Mouse (Mus musculus) hindbrain, embryonic 13.5 days (tissue): Measurements from ENCODE around the gene Angptl4. TPM values are rescaled to one million over a fixed set of nuclear protein-coding genes. Genes with fewer than 3 reads are reported as not detected.

Source experiments
- ATAC-seq: fragments of 200-750 bp; cut with Nextera tagmentation; 2 replicates; pipeline ENCODE4 v1.8.0; 2017; ENCODE audit warnings: moderate TSS enrichment; ENCODE audit not compliant: low FRiP score
- H3K27ac ChIP-seq: fragments of 300-500 bp; sonication (generic); 2 replicates; pipeline ENCODE4 v1.5.1; 2015; ENCODE audit warnings: inconsistent platforms, mild to moderate bottlenecking, moderate library complexity
- H3K27me3 ChIP-seq: fragments of 300-500 bp; sonication (generic); 2 replicates; pipeline ENCODE4 v1.6.1; 2015; ENCODE audit warnings: mild to moderate bottlenecking, inconsistent platforms
- H3K36me3 ChIP-seq: fragments of 300-500 bp; sonication (generic); 2 replicates; pipeline ENCODE4 v1.6.1; 2015; ENCODE audit warnings: mild to moderate bottlenecking, inconsistent platforms
- H3K4me1 ChIP-seq: fragments of 300-500 bp; sonication (generic); replicated peaks from 2 replicates; pipeline ENCODE4 v1.6.1; 2015; ENCODE audit warnings: inconsistent platforms
- H3K4me2 ChIP-seq: fragments of 300-500 bp; sonication (generic); 2 replicates; pipeline ENCODE4 v1.6.1; 2015; ENCODE audit warnings: inconsistent platforms, mild to moderate bottlenecking, moderate library complexity
- H3K4me3 ChIP-seq: fragments of 300-500 bp; sonication (generic); 2 replicates; pipeline ENCODE4 v1.5.1; 2015; ENCODE audit warnings: mild to moderate bottlenecking, inconsistent platforms
- H3K9ac ChIP-seq: fragments of 300-500 bp; sonication (generic); 2 replicates; pipeline ENCODE4 v1.6.1; 2015; ENCODE audit warnings: mild to moderate bottlenecking, inconsistent platforms
- H3K9me3 ChIP-seq: fragments of 300-500 bp; sonication (generic); 2 replicates; pipeline ENCODE4 v1.6.1; 2016; ENCODE audit warnings: inconsistent platforms
- WGBS: fragments of 180-500 bp; shearing (Covaris S2); methylation state at CpG from one replicate; pipeline ENCODE4 v1.1.7; 2015; 5-methylcytosine and 5-hydroxymethylcytosine counted together
- polyA plus RNA-seq: library from polyadenylated mRNA; unstranded; fragments of >200 nt; fragmentation: Nextera tagmentation; extraction: Ambion mirVana; gene quantifications from 2 replicates; pipeline ENCODE4 v1.2.1, GENCODE M21; 2015

Gene Angptl4
- polyA plus RNA-seq, 1 experiment from 2014 or later = 23.5 TPM

DNA sequence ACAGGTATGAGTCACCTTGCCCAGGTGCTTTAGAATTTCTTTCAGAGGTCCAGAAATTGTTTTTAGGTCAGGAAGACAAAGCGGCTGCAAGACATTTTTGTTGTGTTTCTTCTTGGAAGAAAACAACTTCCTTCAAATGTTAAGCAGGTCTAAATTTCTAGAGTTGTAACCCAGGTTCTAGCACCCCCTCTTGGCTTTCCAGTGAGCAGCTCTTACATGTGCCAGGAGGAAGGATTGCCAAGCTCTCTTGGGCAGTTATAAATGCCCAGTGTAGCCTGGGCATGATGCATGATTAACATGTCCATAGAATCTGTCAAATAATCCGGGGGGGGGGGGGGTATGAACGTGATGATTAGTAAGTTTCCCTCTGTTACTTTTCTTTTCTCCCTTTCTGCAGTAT lies 16.7 kb upstream of the Angptl4 start:
- Histone ChIP-seq H3K4me3 (no peak overlapping the region), H3K9ac (no peak overlapping the region), H3K27me3 (no peaks in the 10 kb centered on the region), H3K27ac (no peak overlapping the region), H3K36me3 (no peaks in the 10 kb centered on the region), H3K4me2 (no peak overlapping the region), H3K9me3 (no peaks in the 10 kb centered on the region), H3K4me1 (no peaks in the 10 kb centered on the region)
- no peak for ATAC-seq
- WGBS = 55% methylated on average over 3 of the region's 3 CpGs

DNA sequence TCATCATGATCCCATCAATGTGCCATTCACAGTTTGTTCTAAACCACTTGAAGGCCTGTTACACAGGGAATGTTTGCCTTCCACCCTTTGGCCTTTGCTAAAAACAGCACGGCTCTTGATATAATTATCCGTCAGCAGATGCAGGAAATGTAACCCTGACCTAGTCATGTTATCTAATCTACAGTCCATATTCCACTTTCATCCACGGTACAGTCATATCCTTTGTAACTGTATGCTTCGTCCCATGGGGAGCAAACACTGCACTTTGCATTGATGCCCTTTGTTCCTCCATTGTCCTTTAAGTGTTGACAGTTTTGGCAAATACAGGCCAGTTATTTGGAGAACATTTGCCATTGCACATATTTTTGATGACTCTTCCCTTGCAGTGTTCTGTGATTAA lies 7.1 kb upstream of the Angptl4 start:
- Histone ChIP-seq H3K4me3 (no peak overlapping the region), H3K36me3 (no peaks in the 10 kb centered on the region), H3K4me2 (no peak overlapping the region), H3K9ac (no peak overlapping the region), H3K9me3 (no peaks in the 10 kb centered on the region), H3K27ac (no peak overlapping the region), H3K27me3 (no peaks in the 10 kb centered on the region), H3K4me1 (no peaks in the 10 kb centered on the region)
- ATAC-seq = no peak
- 79% methylated on average over 4 of the region's 4 CpGs for WGBS

DNA sequence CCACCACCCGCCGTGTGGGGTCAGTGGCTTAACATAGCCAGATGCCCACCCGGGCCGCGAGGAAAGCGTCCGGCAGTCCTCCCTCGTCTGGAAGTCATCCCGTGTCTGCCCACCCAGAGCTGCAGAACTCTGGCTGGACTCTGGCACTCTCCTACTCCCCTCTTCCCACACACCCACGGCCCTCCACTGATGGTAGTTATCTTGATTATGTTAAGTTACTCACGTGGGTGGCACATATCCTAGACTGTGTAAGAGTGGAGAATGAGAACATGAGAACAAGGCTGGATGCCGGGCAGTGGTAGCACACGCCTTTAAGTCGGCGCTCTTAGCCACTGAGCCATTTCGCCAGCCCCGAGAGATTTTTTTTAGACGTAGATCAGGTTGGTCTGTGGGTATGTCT lies 4.7 kb upstream of the Angptl4 start:
- Histone ChIP-seq H3K9ac (no peak overlapping the region), H3K27ac (no peak overlapping the region), H3K36me3 (no peaks in the 10 kb centered on the region), H3K4me2 (no peak overlapping the region), H3K27me3 (peaks cover 8% of the 10 kb centered on the region), H3K4me1 (peaks cover 12% of the 10 kb centered on the region), H3K4me3 (no peak overlapping the region), H3K9me3 (no peaks in the 10 kb centered on the region)
- 84% methylated on average over 18 of the region's 18 CpGs for WGBS
- ATAC-seq = no peak

DNA sequence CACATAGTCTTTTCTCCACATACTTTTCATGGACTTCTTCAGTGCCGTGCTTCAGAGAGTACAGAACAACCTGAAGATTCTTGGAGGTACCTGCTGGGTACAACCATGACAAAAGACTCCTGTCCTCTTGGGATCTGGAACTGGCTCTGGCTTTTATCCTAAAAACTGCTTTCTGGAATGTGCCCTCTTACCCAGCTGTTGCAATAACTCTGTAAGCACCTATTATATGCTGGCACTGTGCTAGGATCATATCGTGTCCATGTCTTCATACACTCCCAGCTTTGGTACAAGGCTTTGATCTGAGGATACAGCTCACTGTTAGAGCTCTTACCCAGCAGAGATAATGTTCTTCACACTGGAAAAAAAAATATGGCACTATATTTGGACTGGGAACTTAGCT lies 3.3 kb upstream of the Angptl4 start:
- WGBS = 88% methylated on average over 2 of the region's 2 CpGs
- Histone ChIP-seq H3K27ac (no peak overlapping the region), H3K4me1 (peaks cover 25% of the 10 kb centered on the region), H3K9ac (no peak overlapping the region), H3K9me3 (no peaks in the 10 kb centered on the region), H3K4me2 (no peak overlapping the region), H3K27me3 (peaks cover 16% of the 10 kb centered on the region), H3K4me3 (no peak overlapping the region), H3K36me3 (no peaks in the 10 kb centered on the region)
- ATAC-seq = no peak

DNA sequence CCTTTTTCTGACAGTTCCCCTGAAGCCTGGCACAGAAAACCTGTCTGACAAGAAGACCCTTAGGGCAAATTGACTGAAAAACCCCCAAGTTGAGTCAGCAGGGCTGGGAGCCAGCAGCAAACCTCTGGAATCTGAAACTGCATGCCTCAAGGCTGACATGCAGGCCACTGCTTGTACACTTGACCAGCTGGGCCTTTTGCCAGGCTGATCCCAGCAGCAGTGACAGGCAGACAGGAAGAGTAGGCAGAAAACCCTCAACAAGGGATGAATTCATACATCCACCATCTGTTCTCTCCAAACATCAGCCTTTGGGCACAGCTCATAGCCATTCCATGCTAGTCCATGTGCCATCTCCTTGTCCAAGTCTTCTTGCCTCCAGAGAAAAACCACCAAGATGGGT lies 1.8 kb upstream of the Angptl4 start:
- Histone ChIP-seq H3K9me3 (no peaks in the 10 kb centered on the region), H3K9ac (peak overlapping the region; percentile 11; the same call in 1 of the 2 replicates), H3K4me3 (no peak overlapping the region), H3K27ac (no peak overlapping the region), H3K4me2 (no peak overlapping the region), H3K36me3 (no peaks in the 10 kb centered on the region), H3K4me1 (peaks cover 39% of the 10 kb centered on the region), H3K27me3 (peaks cover 16% of the 10 kb centered on the region)
- ATAC-seq = no peak

DNA sequence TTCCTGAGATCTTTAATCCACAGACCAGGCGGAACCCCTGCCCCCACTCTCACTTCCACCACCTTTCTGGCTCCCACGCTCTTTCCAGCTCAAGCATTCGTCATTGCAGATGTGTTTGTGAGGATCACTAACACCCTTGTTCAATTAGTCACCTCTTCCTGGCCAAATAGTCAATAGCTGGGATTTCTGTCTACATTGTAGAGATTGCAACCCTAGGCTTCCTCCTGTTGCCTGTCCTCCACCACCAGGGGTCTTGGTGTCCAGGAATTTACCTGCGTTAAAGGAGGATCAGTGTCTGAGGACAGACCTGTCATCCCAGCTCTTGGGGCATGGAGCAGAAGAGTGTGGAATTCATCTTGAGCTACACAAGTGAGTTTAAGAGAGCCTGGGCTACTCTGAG lies 437 bp upstream of the Angptl4 start:
- ATAC-seq = no peak
- no peaks in the 10 kb centered on the region for H3K9me3 ChIP-seq

DNA sequence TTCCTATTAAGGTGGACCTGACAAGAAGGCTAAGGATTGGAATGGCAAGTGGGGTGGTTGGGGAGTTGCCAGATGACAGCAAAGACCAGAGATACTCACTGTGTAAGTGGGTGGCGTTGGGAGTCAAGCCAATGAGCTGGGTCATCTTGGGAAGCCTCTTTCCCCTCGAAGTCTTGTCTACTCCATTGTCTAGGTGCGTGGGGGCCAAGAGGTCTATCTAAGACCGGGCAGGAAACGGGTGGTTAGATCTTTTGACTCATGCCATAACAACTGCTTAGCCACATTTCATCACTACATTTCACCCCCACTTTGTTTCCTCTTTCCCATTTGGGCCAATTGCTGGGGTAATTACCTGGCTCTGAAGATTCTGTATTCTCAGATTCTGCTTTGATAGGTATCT lies 1.2 kb downstream of the Angptl4 start:
- Histone ChIP-seq H3K9me3 (no peaks in the 10 kb centered on the region), H3K27ac (peak overlapping the region; percentile 70; the same call in 1 of the 2 replicates), H3K4me3 (peak overlapping the region; percentile 47), H3K9ac (0 out of 2 replicates have a peak overlapping the region, but pooled peaks have one; percentile 72), H3K36me3 (no peaks in the 10 kb centered on the region; the same call in 1 of the 2 replicates), H3K4me2 (peak overlapping the region; percentile 88), H3K4me1 (peaks cover 42% of the 10 kb centered on the region), H3K27me3 (peaks cover 16% of the 10 kb centered on the region)
- WGBS = 88% methylated on average over 5 of the region's 5 CpGs
- no peak for ATAC-seq

More for the DNA sequence above, 437 bp upstream of the Angptl4 start:
- Histone ChIP-seq H3K27me3 (peaks cover 16% of the 10 kb centered on the region), H3K9ac (peak overlapping the region; percentile 72), H3K4me1 (peaks cover 42% of the 10 kb centered on the region), H3K4me3 (peak overlapping the region; percentile 47), H3K36me3 (no peaks in the 10 kb centered on the region; the same call in 1 of the 2 replicates), H3K4me2 (peak overlapping the region; percentile 88), H3K27ac (no peak overlapping the region)
- 58% methylated on average over 4 of the region's 4 CpGs for WGBS

DNA sequence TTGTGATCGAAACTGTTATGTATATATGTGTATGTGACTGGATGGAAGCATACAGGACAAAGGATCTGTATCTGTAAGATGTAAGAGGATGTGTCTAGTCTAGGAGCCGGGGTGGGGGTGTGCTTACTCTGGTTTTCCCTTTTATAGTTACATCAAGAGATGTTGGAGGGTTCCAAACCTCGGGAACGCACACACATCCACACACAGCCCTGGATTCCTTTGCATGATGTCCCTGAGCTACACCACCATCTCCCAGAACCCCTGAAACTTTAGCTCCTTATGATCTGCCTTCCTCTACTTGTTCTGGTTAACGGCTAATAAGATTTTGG lies 1.7 kb downstream of the Angptl4 start:
- no peak overlapping the region for H3K9ac ChIP-seq
- H3K27me3 ChIP-seq = peaks cover 16% of the 10 kb centered on the region
- H3K27ac ChIP-seq = peak overlapping the region; percentile 70; the same call in 1 of the 2 replicates
- 0 out of 2 replicates have a peak, but pooled peaks have one; percentile 3 for ATAC-seq
- 89% methylated on average over 5 of the region's 5 CpGs for WGBS
- H3K4me3 ChIP-seq = peak overlapping the region; percentile 47
- H3K4me1 ChIP-seq = peaks cover 42% of the 10 kb centered on the region
- H3K36me3 ChIP-seq = no peaks in the 10 kb centered on the region; the same call in 1 of the 2 replicates
- H3K9me3 ChIP-seq = no peaks in the 10 kb centered on the region
- H3K4me2 ChIP-seq = peak overlapping the region; percentile 88

DNA sequence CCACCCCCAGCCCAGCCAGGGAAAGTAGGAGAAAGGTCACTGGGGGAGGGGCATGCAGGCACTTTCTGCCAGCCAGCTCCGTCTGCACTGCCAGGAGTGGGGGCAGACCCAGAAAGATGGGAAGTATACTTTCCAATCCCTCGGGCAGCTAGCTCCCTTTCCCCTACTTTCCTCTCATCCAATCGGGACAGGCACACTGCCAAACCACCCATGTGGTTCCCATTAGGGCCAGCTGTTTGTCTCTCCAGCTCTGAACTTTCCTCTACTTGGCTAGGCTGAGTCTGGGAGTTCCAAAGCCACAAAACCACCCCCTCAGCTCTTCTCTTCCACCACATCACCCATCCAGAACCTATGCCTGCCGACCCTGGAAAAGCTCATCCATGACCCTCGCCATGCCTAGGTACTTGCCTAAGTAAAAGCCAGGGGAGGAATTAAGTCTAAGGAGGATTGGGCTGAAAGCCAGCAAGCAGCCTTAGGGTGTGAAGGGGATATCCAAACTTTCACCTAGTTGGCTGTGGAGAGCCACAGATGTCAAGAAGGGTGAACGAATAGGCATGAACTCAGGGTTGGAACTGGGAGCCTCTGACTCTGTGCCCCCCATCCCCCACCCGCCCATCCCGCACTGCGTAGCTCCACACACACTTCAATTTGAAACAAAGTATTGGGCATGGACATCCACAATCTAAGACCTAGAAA lies 2.2 kb downstream of the Angptl4 start:
- Histone ChIP-seq H3K27ac (peak overlapping the region; percentile 73), H3K36me3 (no peaks in the 10 kb centered on the region; the same call in 1 of the 2 replicates), H3K4me2 (peak overlapping the region; percentile 88), H3K27me3 (peaks cover 16% of the 10 kb centered on the region), H3K4me1 (peaks cover 42% of the 10 kb centered on the region), H3K9ac (no peak overlapping the region; the same call in 1 of the 2 replicates), H3K9me3 (no peaks in the 10 kb centered on the region), H3K4me3 (0 out of 2 replicates have a peak overlapping the region, but pooled peaks have one; percentile 47)
- WGBS = 61% methylated on average over 9 of the region's 9 CpGs
- peak; percentile 82 for ATAC-seq

DNA sequence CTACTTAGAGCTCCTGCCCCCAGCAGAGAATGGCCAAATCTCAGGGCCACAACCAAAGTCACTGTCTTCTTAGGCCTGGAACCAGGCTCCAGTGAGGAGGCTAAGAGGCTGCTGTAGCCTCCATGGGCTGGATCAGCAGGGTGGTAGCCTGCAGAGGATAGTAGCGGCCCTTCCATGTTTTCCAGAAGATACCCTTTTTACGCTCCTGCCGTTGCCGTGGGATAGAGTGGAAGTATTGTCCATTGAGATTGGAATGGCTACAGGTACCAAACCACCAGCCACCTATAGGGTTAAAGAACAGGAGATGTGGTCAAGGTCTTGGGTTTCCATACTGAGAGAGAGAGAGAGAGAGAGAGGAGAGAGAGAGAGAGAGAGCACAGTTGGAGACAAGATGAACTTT lies 6.3 kb downstream of the Angptl4 start:
- no peak overlapping the region for H3K4me3 ChIP-seq
- no peak overlapping the region for H3K4me2 ChIP-seq
- H3K27ac ChIP-seq = no peak overlapping the region
- 97% methylated on average over 4 of the region's 4 CpGs for WGBS
- no peaks in the 10 kb centered on the region; the same call in 1 of the 2 replicates for H3K36me3 ChIP-seq
- no peaks in the 10 kb centered on the region for H3K27me3 ChIP-seq
- H3K9me3 ChIP-seq = no peaks in the 10 kb centered on the region
- H3K4me1 ChIP-seq = peaks cover 20% of the 10 kb centered on the region
- ATAC-seq = no peak
- no peak overlapping the region for H3K9ac ChIP-seq

DNA sequence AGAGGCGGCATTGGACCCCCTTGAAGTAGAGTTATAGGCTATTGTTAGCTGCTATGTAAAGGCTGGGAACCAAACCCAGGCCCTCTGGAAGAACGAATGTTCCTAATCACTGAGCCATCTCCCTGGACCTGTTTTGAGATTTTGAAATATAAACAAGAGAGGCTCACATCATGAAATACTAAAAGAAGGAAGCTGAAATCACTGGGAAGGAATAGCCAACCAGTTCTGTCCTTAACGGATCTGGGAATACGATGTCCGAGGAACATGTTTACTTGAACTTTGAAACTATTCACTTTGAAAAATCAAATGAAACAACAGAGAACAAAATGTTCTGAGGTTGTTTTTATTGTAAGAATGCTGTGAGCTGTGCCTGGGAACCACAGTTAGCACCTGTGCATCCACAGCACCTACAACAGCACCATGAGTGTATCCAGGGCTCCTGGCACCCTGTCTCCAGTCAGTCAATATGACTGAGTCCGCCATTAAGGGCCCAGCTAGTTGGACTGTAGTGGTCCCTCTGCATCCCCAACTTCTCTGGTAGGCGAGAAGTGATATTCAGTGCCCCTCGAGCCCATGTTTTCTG lies 7.0 kb downstream of the Angptl4 start:
- WGBS = 91% methylated on average over 8 of the region's 8 CpGs
- no peak overlapping the region for H3K9ac ChIP-seq
- no peak overlapping the region for H3K4me2 ChIP-seq
- no peaks in the 10 kb centered on the region; the same call in 1 of the 2 replicates for H3K36me3 ChIP-seq
- no peaks in the 10 kb centered on the region for H3K9me3 ChIP-seq
- H3K4me1 ChIP-seq = peaks cover 14% of the 10 kb centered on the region
- no peak overlapping the region for H3K4me3 ChIP-seq
- no peaks in the 10 kb centered on the region for H3K27me3 ChIP-seq
- ATAC-seq = no peak
- no peak overlapping the region for H3K27ac ChIP-seq

DNA sequence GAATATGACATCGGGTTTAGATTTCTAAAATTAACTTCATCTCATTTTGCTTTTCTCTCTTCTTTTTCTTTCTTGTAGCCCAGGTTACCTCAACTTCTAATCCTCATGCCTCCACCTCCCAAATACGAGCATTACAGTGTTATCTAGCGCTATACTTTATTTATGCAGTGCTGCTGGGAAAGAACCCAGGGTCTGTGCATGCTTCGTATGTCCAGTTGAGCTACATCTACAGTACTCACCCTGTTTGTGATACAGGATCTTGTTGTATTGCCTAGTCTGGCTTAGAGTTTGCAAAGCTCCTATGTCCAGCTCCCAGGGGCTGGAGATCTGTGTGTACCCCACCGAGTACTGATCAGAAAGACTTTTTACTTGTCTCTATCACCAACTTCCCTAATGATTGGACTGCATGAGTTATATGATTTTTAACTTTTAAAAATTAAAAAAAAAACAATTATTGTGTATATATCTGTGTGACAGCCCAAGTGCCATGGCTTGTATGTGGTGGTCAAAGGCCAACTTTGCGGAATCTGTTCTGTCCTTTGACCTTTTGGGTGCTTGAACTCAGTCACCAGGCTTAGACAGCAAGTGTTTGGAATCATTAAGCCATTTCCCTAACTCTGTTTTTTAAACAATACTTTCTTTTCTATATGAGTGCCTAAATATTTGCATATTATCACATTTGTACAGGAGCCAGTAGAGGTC lies 7.6 kb downstream of the Angptl4 start:
- Histone ChIP-seq H3K27ac (no peak overlapping the region), H3K9me3 (no peaks in the 10 kb centered on the region), H3K4me2 (no peak overlapping the region), H3K27me3 (no peaks in the 10 kb centered on the region), H3K36me3 (no peaks in the 10 kb centered on the region; the same call in 1 of the 2 replicates), H3K4me3 (no peak overlapping the region), H3K9ac (no peak overlapping the region), H3K4me1 (peaks cover 8% of the 10 kb centered on the region)
- no peak for ATAC-seq
- WGBS = 93% methylated on average over 6 of the region's 6 CpGs
